Mouse (Mus musculus): Measurements from ENCODE around the gene Antxr1.

GRCm38 (mm10) chr6:87248226-87248834 is 87.3 kb downstream of the Antxr1 start:
- TF ChIP-seq EP300 (optimal IDR thresholded peaks at IDR 0.05) (no peak), CTCF (IDR thresholded peaks at IDR 0.05; ENCODE audit: low read depth) (no peak)

Measured in stomach, postnatal 0 days (tissue).